Mouse (Mus musculus): ENCODE measurements around the gene Coq5. TPM values are rescaled to one million over a fixed set of nuclear protein-coding genes. Genes with fewer than 3 reads are reported as not detected.
A peak's percentile ranks its signal among the peaks of the same experiment; 100 is the strongest.

The Coq5 gene
- total RNA-seq, 2 experiments from 2014 or later: 38.0 to 40.0 TPM

GRCm38 (mm10) chr5:115312816-115313667 is 33.6 kb downstream of the Coq5 start:
- DNase-seq: no peak

GRCm38 (mm10) chr5:115313668-115313943 is 34.1 kb downstream of the Coq5 start:
- no peak for DNase-seq

- no peak for DNase-seq
Measured at GRCm38 (mm10) chr5:115316968-115317644, 37.6 kb downstream of the Coq5 start.

GRCm38 (mm10) chr5:115317645-115318328 is 38.3 kb downstream of the Coq5 start:
- DNase-seq: no peak

- DNase-seq: peak; percentile 76 to 78
Measured at GRCm38 (mm10) chr5:115319004-115319940, 39.8 kb downstream of the Coq5 start.

- DNase-seq: no peak
Measured at GRCm38 (mm10) chr5:115326256-115326831, 46.9 kb downstream of the Coq5 start.

- DNase-seq: peak; percentile 94 to 95
Measured at GRCm38 (mm10) chr5:115326875-115327609, 47.6 kb downstream of the Coq5 start, which contains the start of gene Srsf9. Srsf9 (plus strand) TSS chr5:115327177.

- DNase-seq: peak; percentile 59 to 62
Measured at GRCm38 (mm10) chr5:115327610-115328548, 48.4 kb downstream of the Coq5 start.

GRCm38 (mm10) chr5:115330955-115331354 is 51.5 kb downstream of the Coq5 start:
- DNase-seq: peak in 1 of 2 experiments; percentile 29

GRCm38 (mm10) chr5:115333626-115334025 is 54.2 kb downstream of the Coq5 start:
- no peak for DNase-seq

- no peak for DNase-seq
Measured at GRCm38 (mm10) chr5:115340007-115340406, 60.5 kb downstream of the Coq5 start.

- peak; percentile 88 to 89 for DNase-seq
Measured at GRCm38 (mm10) chr5:115340577-115341313, 61.3 kb downstream of the Coq5 start, which contains the start of the genes Gatc and Triap1. Gatc (minus strand) TSS chr5:115341178. Triap1 (plus strand) TSS chr5:115341225.

- DNase-seq: no peak
Measured at GRCm38 (mm10) chr5:115341314-115342165, 62.1 kb downstream of the Coq5 start.

Data from layer of hippocampus, postnatal 36 days (tissue).